Mouse (Mus musculus) spleen, adult 2 months (tissue): ENCODE data around the gene Sft2d1. TPM values are rescaled to one million over a fixed set of nuclear protein-coding genes. Genes with fewer than 3 reads are reported as not detected.

Source experiments
- DNase-seq, 2 experiments: peaks; one replicate each; pipeline versions ENCODE4 v3.0.0 to v3.0.0-alpha.2; 2012 to 2021; ENCODE audit warnings: low spot score in 2 of 2, low read depth in 1 of 2
- H3K27ac ChIP-seq: fragments of 200-500 bp; 2 replicates; pipeline ENCODE4 v1.5.1; 2012; ENCODE audit warnings: low read length, inconsistent platforms; ENCODE audit not compliant: insufficient read depth
- H3K27me3 ChIP-seq: fragments of 200-500 bp; 2 replicates; pipeline ENCODE4 v1.6.1; 2012; ENCODE audit warnings: mild to moderate bottlenecking, moderate library complexity, low read length, inconsistent platforms; ENCODE audit not compliant: control insufficient read depth, insufficient read depth
- H3K36me3 ChIP-seq: fragments of 200-500 bp; 2 replicates; pipeline ENCODE4 v1.6.1; 2012; ENCODE audit warnings: mild to moderate bottlenecking, low read length, inconsistent platforms; ENCODE audit not compliant: control insufficient read depth, insufficient read depth
- H3K4me1 ChIP-seq: fragments of 200-500 bp; 2 replicates; pipeline ENCODE4 v1.6.1; 2011; ENCODE audit warnings: inconsistent platforms; ENCODE audit not compliant: control insufficient read depth, insufficient read depth, insufficient read length
- H3K4me3 ChIP-seq: fragments of 200-500 bp; 2 replicates; pipeline ENCODE4 v1.5.1; 2011; ENCODE audit warnings: mild to moderate bottlenecking, inconsistent platforms; ENCODE audit not compliant: insufficient read depth, insufficient read length; ENCODE audit errors: extremely low read depth
- CTCF ChIP-seq: fragments of 200-500 bp; IDR thresholded peaks from 2 replicates; pipeline ENCODE4 v1.5.1; 2011; ENCODE audit warnings: mild to moderate bottlenecking, inconsistent platforms; ENCODE audit not compliant: insufficient read depth, insufficient read length, insufficient replicate concordance; ENCODE audit errors: extremely low read depth
- POLR2A ChIP-seq: fragments of 200-500 bp; IDR thresholded peaks from 2 replicates; pipeline ENCODE4 v1.6.1; 2011; ENCODE audit warnings: low read depth, low read length, inconsistent platforms
- WGBS: fragments of 180-500 bp; shearing (Covaris S2); methylation state at CpG from one replicate; pipeline ENCODE4 v1.1.7; 2018; 5-methylcytosine and 5-hydroxymethylcytosine counted together
- polyA plus RNA-seq: library from polyadenylated mRNA; depleted of rRNA; stranded (reverse); fragments of >200 nt; gene quantifications from 2 replicates; pipeline ENCODE4 v1.2.3, GENCODE M21; 2012

Gene Sft2d1
- polyA plus RNA-seq, 1 experiment = 61.4 TPM

GRCm38 (mm10) chr17:8360876-8361275 is 50.0 kb downstream of the Sft2d1 start:
- no peaks in the 10 kb centered on the region for H3K36me3 ChIP-seq
- no peaks in the 10 kb centered on the region for H3K27me3 ChIP-seq
- no peaks in the 10 kb centered on the region for H3K4me1 ChIP-seq
- H3K4me3 ChIP-seq = no peak overlapping the region
- no peak overlapping the region for H3K27ac ChIP-seq
- no peak for DNase-seq
- no peak for TF ChIP-seq CTCF
- TF ChIP-seq POLR2A = no peak
- WGBS = 96% methylated on average over 5 of the region's 5 CpGs

- no peak for DNase-seq
- TF ChIP-seq CTCF (no peak), POLR2A (no peak)
- no peaks in the 10 kb centered on the region for H3K36me3 ChIP-seq
- H3K27ac ChIP-seq = no peak overlapping the region
- no peaks in the 10 kb centered on the region for H3K4me1 ChIP-seq
- WGBS = 78% methylated on average over 10 of the region's 10 CpGs
- H3K27me3 ChIP-seq = no peaks in the 10 kb centered on the region
- no peak overlapping the region for H3K4me3 ChIP-seq
These were observed 50.6 kb downstream of the Sft2d1 start for GRCm38 (mm10) chr17:8361281-8362103.

- Histone ChIP-seq H3K27ac (no peak overlapping the region), H3K36me3 (no peaks in the 10 kb centered on the region), H3K27me3 (no peaks in the 10 kb centered on the region), H3K4me3 (no peak overlapping the region), H3K4me1 (peaks cover 2% of the 10 kb centered on the region; the same call in 1 of the 2 replicates)
- DNase-seq = no peak
- TF ChIP-seq POLR2A (no peak), CTCF (no peak)
- WGBS = 79% methylated on average over 20 of the region's 20 CpGs
These were observed 56.9 kb downstream of the Sft2d1 start for GRCm38 (mm10) chr17:8367514-8368480.

GRCm38 (mm10) chr17:8368570-8368969 is 57.7 kb downstream of the Sft2d1 start:
- H3K36me3 ChIP-seq = no peaks in the 10 kb centered on the region
- H3K4me3 ChIP-seq = no peak overlapping the region
- WGBS = 83% methylated on average over 8 of the region's 8 CpGs
- TF ChIP-seq CTCF (no peak), POLR2A (no peak)
- no peak for DNase-seq
- H3K27ac ChIP-seq = no peak overlapping the region
- H3K4me1 ChIP-seq = peaks cover 2% of the 10 kb centered on the region; the same call in 1 of the 2 replicates
- no peaks in the 10 kb centered on the region for H3K27me3 ChIP-seq

- Histone ChIP-seq H3K4me3 (no peak overlapping the region), H3K4me1 (peaks cover 2% of the 10 kb centered on the region; the same call in 1 of the 2 replicates), H3K27ac (no peak overlapping the region), H3K27me3 (no peaks in the 10 kb centered on the region), H3K36me3 (no peaks in the 10 kb centered on the region)
- DNase-seq = no peak
- 83% methylated on average over 2 of the region's 2 CpGs for WGBS
- no peak for TF ChIP-seq POLR2A
- no peak for TF ChIP-seq CTCF
These were observed 58.3 kb downstream of the Sft2d1 start for GRCm38 (mm10) chr17:8369171-8369570.

GRCm38 (mm10) chr17:8370634-8371229 is 59.8 kb downstream of the Sft2d1 start:
- peaks cover 2% of the 10 kb centered on the region; the same call in 1 of the 2 replicates for H3K4me1 ChIP-seq
- H3K36me3 ChIP-seq = no peaks in the 10 kb centered on the region
- no peaks in the 10 kb centered on the region for H3K27me3 ChIP-seq
- DNase-seq = no peak
- TF ChIP-seq POLR2A = no peak
- no peak for TF ChIP-seq CTCF
- no peak overlapping the region for H3K4me3 ChIP-seq
- no peak overlapping the region for H3K27ac ChIP-seq
- WGBS = 78% methylated on average over 13 of the region's 13 CpGs
